Mouse (Mus musculus) MEL (cell line): ENCODE results near the gene Mul1. TPM values are rescaled to one million over a fixed set of nuclear protein-coding genes. Genes with fewer than 3 reads are reported as not detected.

Source experiments
- DNase-seq: peaks from one replicate; pipeline ENCODE4 v3.0.0; 2011; ENCODE audit warnings: low read depth, low spot score
- H3K27ac ChIP-seq: 2 replicates; pipeline ENCODE4 v1.5.1; 2012; ENCODE audit warnings: low read depth, mild to moderate bottlenecking, control low read depth, low read length, moderate library complexity; ENCODE audit not compliant: control insufficient read depth
- H3K27me3 ChIP-seq, 2 experiments: fragments of 150-350 bp in 1 of 2; sonication (generic) in 1 of 2; 2 replicates each; pipeline ENCODE4 v1.6.1; 2012; ENCODE audit warnings: low read length in 2 of 2, mild to moderate bottlenecking in 2 of 2, improper control_type of control experiment in 1 of 2, moderate library complexity in 1 of 2; ENCODE audit not compliant: insufficient read depth in 2 of 2, control insufficient read depth in 1 of 2
- H3K36me3 ChIP-seq, 2 experiments: 2 replicates each; pipeline ENCODE4 v1.6.1; 2012 to 2014; ENCODE audit warnings: low read length in 2 of 2, improper control_type of control experiment in 1 of 2, inconsistent platforms in 1 of 2, mild to moderate bottlenecking in 1 of 2; ENCODE audit not compliant: insufficient read depth in 2 of 2, control insufficient read depth in 1 of 2
- H3K4me1 ChIP-seq, 2 experiments: fragments of 150-350 bp in 1 of 2; sonication (generic) in 1 of 2; 2 replicates each; pipeline ENCODE4 v1.6.1; 2012; ENCODE audit warnings: low read length in 2 of 2, improper control_type of control experiment in 1 of 2, mild to moderate bottlenecking in 1 of 2; ENCODE audit not compliant: insufficient read depth in 2 of 2, control insufficient read depth in 1 of 2
- H3K4me3 ChIP-seq, 2 experiments: fragments of 150-350 bp in 1 of 2; sonication (generic) in 1 of 2; 2 replicates each; pipeline ENCODE4 v1.5.1; 2012; ENCODE audit warnings: low read depth in 2 of 2, low read length in 2 of 2, mild to moderate bottlenecking in 2 of 2, moderate library complexity in 2 of 2, control low read depth in 1 of 2, improper control_type of control experiment in 1 of 2; ENCODE audit not compliant: control insufficient read depth in 1 of 2, insufficient read depth in 1 of 2
- H3K79me2 ChIP-seq: 2 replicates; pipeline ENCODE4 v1.6.1; 2012; ENCODE audit warnings: mild to moderate bottlenecking, low read length, moderate library complexity; ENCODE audit not compliant: control insufficient read depth, poor library complexity, insufficient read depth
- H3K9ac ChIP-seq: 2 replicates; pipeline ENCODE4 v1.6.1; 2012; ENCODE audit warnings: low read depth, mild to moderate bottlenecking, control low read depth, low read length, moderate library complexity; ENCODE audit not compliant: control insufficient read depth, poor library complexity, severe bottlenecking
- H3K9me3 ChIP-seq: fragments of 150-350 bp; sonication (generic); replicated peaks from 2 replicates; pipeline ENCODE4 v1.6.1; 2012; ENCODE audit warnings: mild to moderate bottlenecking, low read length, improper control_type of control experiment, moderate library complexity; ENCODE audit not compliant: insufficient read depth
- BHLHE40 ChIP-seq: IDR thresholded peaks from 2 replicates; pipeline ENCODE4 v1.6.1; 2012; ENCODE audit warnings: low read depth, mild to moderate bottlenecking, inconsistent platforms, low read length, improper control_type of control experiment, borderline replicate concordance
- CHD2 ChIP-seq: IDR thresholded peaks from 2 replicates; pipeline ENCODE4 v1.6.1; 2011; ENCODE audit warnings: low read length, improper control_type of control experiment
- ELF1 ChIP-seq: IDR thresholded peaks from 2 replicates; pipeline ENCODE4 v1.6.1; 2014; ENCODE audit warnings: low read depth, mild to moderate bottlenecking, inconsistent platforms, low read length, improper control_type of control experiment, moderate library complexity
- GATA1 ChIP-seq: IDR thresholded peaks from 2 replicates; pipeline ENCODE4 v1.6.1; 2011; ENCODE audit warnings: low read depth, low read length, improper control_type of control experiment
- HCFC1 ChIP-seq: IDR thresholded peaks from 2 replicates; pipeline ENCODE4 v1.6.1; 2012; ENCODE audit warnings: low read depth, mild to moderate bottlenecking, inconsistent platforms, low read length, improper control_type of control experiment, moderate library complexity
- JUND ChIP-seq: IDR thresholded peaks from 2 replicates; pipeline ENCODE4 v1.6.1; 2011; ENCODE audit warnings: low read depth, mild to moderate bottlenecking, improper control_type of control experiment, low read length
- KAT2A ChIP-seq: conservative IDR thresholded peaks from 2 replicates; pipeline ENCODE4 v1.6.1; 2012; ENCODE audit warnings: low read depth, low read length, improper control_type of control experiment, inconsistent platforms
- MAX ChIP-seq: IDR thresholded peaks from 2 replicates; pipeline ENCODE4 v1.6.1; 2011; ENCODE audit warnings: low read length, improper control_type of control experiment
- MXI1 ChIP-seq: IDR thresholded peaks from 2 replicates; pipeline ENCODE4 v1.6.1; 2011; ENCODE audit warnings: mild to moderate bottlenecking, low read depth, low read length, improper control_type of control experiment
- MYB ChIP-seq: IDR thresholded peaks from 2 replicates; pipeline ENCODE4 v1.6.1; 2011; ENCODE audit warnings: mild to moderate bottlenecking, low read depth, low read length, improper control_type of control experiment
- MYC ChIP-seq: IDR thresholded peaks from 2 replicates; pipeline ENCODE4 v1.6.1; 2011; ENCODE audit warnings: low read depth, mild to moderate bottlenecking, low read length, improper control_type of control experiment, moderate library complexity
- NELFE ChIP-seq: IDR thresholded peaks from 2 replicates; pipeline ENCODE4 v1.6.1; 2011; ENCODE audit warnings: low read depth, low read length, improper control_type of control experiment
- POLR2AphosphoS5 ChIP-seq: IDR thresholded peaks from 2 replicates; pipeline ENCODE4 v1.6.1; 2012; ENCODE audit warnings: low read depth, borderline replicate concordance, mild to moderate bottlenecking, inconsistent platforms, low read length, moderate library complexity, mixed read lengths
- RAD21 ChIP-seq: IDR thresholded peaks from 2 replicates; pipeline ENCODE4 v1.6.1; 2011; ENCODE audit warnings: mild to moderate bottlenecking, low read depth, low read length, improper control_type of control experiment
- RCOR1 ChIP-seq: IDR thresholded peaks from 2 replicates; pipeline ENCODE4 v1.6.1; 2012; ENCODE audit warnings: low read depth, mild to moderate bottlenecking, inconsistent platforms, low read length, improper control_type of control experiment
- SIN3A ChIP-seq: IDR thresholded peaks from 2 replicates; pipeline ENCODE4 v1.6.1; 2012; ENCODE audit warnings: low read length, improper control_type of control experiment, inconsistent platforms
- SMC3 ChIP-seq: IDR thresholded peaks from 2 replicates; pipeline ENCODE4 v1.6.1; 2011; ENCODE audit warnings: low read depth, low read length, improper control_type of control experiment
- TAL1 ChIP-seq: IDR thresholded peaks from 2 replicates; pipeline ENCODE4 v1.6.1; 2012; ENCODE audit warnings: mild to moderate bottlenecking, inconsistent platforms, low read length, moderate library complexity, mixed read lengths
- TCF12 ChIP-seq: IDR thresholded peaks from 2 replicates; pipeline ENCODE4 v1.6.1; 2014; ENCODE audit warnings: low read depth, mild to moderate bottlenecking, inconsistent platforms, low read length, improper control_type of control experiment, moderate library complexity
- ZC3H11A ChIP-seq: IDR thresholded peaks from 2 replicates; pipeline ENCODE4 v1.6.1; 2012; ENCODE audit warnings: low read depth, mild to moderate bottlenecking, inconsistent platforms, low read length, improper control_type of control experiment
- ZMIZ1 ChIP-seq: IDR thresholded peaks from 2 replicates; pipeline ENCODE4 v1.6.1; 2012; ENCODE audit warnings: low read depth, mild to moderate bottlenecking, inconsistent platforms, low read length, improper control_type of control experiment, moderate library complexity
- polyA plus RNA-seq, 2 experiments: library from polyadenylated mRNA; stranded (reverse) in 1 of 2; unstranded in 1 of 2; fragments of >175 nt in 1 of 2; fragments of >200 nt in 1 of 2; gene quantifications; 2 replicates each; pipeline versions ENCODE4 v1.2.1 to v1.2.4; 2012; ENCODE audit warnings: low replicate concordance in 2 of 2, low read depth in 1 of 2; ENCODE audit not compliant: insufficient read length in 2 of 2, insufficient read depth in 1 of 2, missing spikeins in 1 of 2
- total RNA-seq: library from RNA; depleted of rRNA; stranded (reverse); fragments of 300-350 nt; gene quantifications from 2 replicates; pipeline ENCODE4 v1.2.3, GENCODE M21; 2012

The Mul1 gene
- total and polyA plus RNA-seq, 3 experiments: 31.3 to 31.9 TPM; not detected in 1

- no peak for TF ChIP-seq GATA1
These were observed 26.4 kb downstream of the Mul1 start (continued) for GRCm38 (mm10) chr4:138460910-138461309.

DNA sequence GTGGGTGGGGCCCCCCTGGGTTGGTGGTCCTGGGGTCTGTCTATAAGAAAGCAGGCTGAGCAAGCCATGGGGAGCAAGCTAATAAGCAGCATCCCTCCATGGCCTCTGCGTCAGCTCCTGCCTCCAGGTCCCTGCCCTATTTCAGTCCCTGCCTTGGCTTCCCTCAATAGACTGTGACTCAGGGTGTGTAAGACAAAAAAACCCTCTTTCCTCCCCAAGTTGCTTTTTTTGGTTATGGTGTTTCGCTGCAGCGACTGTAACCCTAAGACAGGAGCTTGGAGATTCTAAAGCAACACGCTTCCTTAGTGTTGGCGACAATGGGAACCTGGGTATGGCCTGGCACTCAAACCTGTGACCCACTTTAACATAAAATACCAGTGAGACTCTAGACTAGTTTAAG lies 27.0 kb downstream of the Mul1 start:
- no peak for TF ChIP-seq RAD21
- TF ChIP-seq SIN3A: no peak
- no peak for TF ChIP-seq CHD2
- TF ChIP-seq MXI1: no peak
- TF ChIP-seq TAL1: no peak
- no peak for TF ChIP-seq MYC
- TF ChIP-seq ZC3H11A: no peak
- no peak for TF ChIP-seq HCFC1
- TF ChIP-seq MAX: no peak
- no peak for TF ChIP-seq SMC3
- TF ChIP-seq KAT2A: no peak
- TF ChIP-seq ZMIZ1: no peak
- TF ChIP-seq MYB: no peak
- TF ChIP-seq RCOR1: no peak
- no peaks in the 10 kb centered on the region for H3K27me3 ChIP-seq
- H3K9me3 ChIP-seq: no peaks in the 10 kb centered on the region
- DNase-seq: no peak
- H3K9ac ChIP-seq: no peak overlapping the region
- H3K27ac ChIP-seq: no peak overlapping the region
- no peaks in the 10 kb centered on the region for H3K79me2 ChIP-seq
- no peak overlapping the region for H3K4me3 ChIP-seq
- H3K4me1 ChIP-seq: no peaks in the 10 kb centered on the region
- no peaks in the 10 kb centered on the region for H3K36me3 ChIP-seq

DNA sequence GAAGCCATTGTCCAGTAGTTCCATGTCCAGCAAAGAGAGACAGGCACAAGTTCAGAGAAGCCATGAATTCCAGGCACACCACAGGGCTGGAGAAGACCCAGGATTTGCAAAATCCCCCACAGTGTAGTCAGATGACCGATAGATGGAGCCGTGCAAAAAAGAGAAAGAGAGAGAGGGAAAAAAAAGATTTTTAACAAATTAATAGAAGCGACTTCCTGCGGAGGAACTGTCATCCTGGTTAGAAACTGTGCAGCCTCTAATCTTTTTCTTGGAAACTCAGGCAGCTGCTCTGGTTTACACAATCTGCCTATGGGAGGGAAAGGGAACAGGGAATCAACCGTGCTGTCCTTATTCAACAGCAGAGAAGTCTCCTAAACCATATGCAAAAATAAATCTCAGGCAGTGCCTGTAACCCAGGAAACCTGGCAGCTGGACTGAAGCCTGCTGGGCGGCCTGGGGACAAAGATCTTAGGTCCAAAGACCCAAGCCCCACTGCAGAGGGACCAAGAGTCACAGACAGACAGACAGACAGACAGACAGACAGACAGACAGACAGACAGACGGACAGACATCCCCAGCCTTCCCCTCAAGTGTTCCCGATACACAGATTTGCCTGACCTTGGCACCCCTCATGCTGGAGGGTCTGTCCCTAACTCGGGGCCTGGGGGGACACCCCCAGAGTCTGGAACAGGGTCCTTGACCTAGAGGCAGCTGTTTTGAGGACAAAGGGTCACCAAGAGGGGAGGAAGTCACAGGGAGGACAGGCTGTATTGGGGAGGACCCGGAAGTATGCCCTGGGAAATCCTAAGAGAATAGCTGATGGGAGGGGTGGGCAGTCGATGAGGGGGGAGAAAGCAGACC lies 28.7 kb downstream of the Mul1 start:
- H3K36me3 ChIP-seq: no peaks in the 10 kb centered on the region
- TF ChIP-seq MAX (no peak), POLR2AphosphoS5 (no peak), BHLHE40 (no peak), TAL1 (no peak), SMC3 (no peak), JUND (no peak), ZMIZ1 (no peak), ZC3H11A (no peak), RAD21 (no peak), ELF1 (no peak), TCF12 (no peak), NELFE (no peak), MYC (no peak), RCOR1 (no peak)
- TF ChIP-seq, all 39 proteins: peak for 0

More for the DNA sequence above, 28.7 kb downstream of the Mul1 start:
- H3K27ac ChIP-seq: no peak overlapping the region
- no peak overlapping the region for H3K9ac ChIP-seq
- no peak for DNase-seq
- no peaks in the 10 kb centered on the region for H3K79me2 ChIP-seq
- H3K9me3 ChIP-seq: no peaks in the 10 kb centered on the region
- no peaks in the 10 kb centered on the region for H3K4me1 ChIP-seq
- H3K27me3 ChIP-seq: no peaks in the 10 kb centered on the region
- no peak overlapping the region for H3K4me3 ChIP-seq
